Mouse (Mus musculus): Measurements from ENCODE around the gene Dtx3.

- TF ChIP-seq CTCF (IDR thresholded peaks at IDR 0.05; ENCODE audit: low read depth, low read length) (no peak), POLR2A (IDR thresholded peaks at IDR 0.05; ENCODE audit: insufficient read depth, low read length) (no peak)
Observed at GRCm38 (mm10) chr10:127160728-127161127, 34.8 kb downstream of the Dtx3 start.
